Mouse (Mus musculus) MEL-GATA-1-ER (cell line): ENCODE data around the gene Pias3.
"Not testable (repeated sequence)": the region's sequence is repeated elsewhere in the genome, so short reads cannot be mapped to it uniquely, and the experiment has no call there.

ENCODE experiments used
- DNase-seq: peaks from one replicate; pipeline ENCODE4 v3.0.0-alpha.2; 2012; ENCODE audit warnings: low read depth; ENCODE audit errors: extremely low read depth

Gene Pias3

DNA sequence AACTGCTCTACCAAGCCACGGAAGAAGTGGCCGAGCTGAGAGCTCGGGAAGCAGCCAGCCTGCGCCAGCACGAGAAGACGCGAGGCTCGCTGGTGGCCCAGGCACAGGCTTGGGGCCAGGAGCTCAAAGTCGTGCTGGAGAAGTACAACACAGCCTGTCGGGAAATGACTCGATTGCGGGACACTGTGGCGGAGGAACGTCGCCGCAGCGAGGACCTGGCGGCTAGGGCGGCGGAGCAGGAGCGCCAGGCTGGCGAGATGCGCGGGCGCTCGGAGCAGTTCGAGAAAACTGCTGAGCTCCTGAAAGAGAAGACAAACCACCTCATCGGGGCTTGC lies 11.4 kb upstream of the Pias3 start:
- DNase-seq, result no peak

DNA sequence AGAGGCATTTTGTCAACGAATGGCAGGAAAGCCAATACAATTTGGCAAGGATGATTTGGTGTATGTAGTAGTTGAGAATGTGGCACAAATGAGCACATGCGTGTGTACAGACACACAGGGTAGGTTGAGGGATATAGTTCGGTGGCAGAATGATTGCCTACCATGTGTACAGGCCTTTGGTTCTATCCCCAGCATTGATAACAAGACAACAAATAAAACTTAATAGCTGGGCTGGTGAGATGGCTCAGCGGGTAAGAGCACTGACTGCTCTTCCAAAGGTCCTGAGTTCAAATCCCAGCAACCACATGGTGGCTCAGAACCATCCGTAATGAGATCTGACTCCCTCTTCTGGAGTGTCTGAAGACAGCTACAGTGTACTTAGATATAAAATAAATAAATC lies 10.1 kb upstream of the Pias3 start:
- not testable (repeated sequence) for DNase-seq

DNA sequence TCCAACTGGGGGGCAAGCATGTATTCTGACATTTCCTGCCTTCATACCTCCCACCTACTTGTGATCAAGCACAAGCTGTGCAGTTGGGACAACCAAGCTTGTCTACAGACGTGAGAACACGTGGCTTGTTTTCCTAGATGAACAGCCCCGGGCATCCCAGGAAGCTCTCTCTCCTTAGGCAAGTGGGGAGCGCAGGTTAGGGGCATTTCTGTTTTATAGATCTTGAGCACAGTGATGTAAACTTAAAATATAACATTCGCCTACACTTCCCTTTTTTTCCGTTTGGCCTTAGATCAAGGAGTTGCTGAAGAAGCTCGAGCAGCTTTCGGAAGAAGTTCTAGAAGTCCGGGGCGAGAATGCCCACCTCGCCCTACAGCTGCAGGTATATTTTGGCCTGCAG lies 7.3 kb upstream of the Pias3 start:
- peak; percentile 70 for DNase-seq

DNA sequence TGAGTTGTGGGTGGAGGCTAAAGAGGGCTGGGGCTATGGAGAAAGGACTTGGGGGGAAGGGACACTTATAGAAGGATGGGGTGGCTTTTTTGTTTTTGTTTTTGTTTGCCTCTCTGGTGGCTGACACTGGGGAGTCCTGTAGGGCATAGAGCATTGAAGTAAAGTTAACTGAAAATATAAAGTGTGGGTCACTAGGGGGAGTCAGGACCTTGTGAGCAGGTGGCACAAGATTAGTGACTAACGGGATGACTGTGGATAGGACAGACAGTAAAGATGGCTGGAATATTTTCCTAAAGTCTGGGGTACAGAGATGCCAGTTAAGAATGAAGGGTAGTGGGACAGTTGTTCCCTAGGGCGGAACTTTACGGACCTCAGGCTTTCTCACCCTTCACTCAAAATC lies 5.9 kb upstream of the Pias3 start:
- DNase-seq, result no peak

DNA sequence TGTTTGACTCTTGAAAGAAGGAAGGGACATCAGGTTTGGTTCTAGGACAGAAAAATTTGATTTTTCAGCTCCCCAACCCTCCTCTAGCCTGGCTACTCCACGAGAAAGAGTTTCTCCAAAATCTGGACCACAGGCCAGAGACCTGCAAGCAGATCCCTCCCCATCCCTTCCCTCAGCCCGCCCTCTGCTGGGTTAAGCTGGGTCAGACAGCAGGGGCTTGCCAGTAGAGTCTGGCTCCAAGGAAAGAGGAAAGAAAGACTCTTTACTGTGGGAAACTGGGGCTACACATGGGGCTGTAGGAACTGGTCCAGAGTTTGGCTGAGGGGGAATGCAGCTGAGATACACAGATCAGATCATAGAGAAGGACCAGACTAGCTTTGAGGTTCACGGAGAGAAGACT lies 3.7 kb upstream of the Pias3 start:
- no peak for DNase-seq

DNA sequence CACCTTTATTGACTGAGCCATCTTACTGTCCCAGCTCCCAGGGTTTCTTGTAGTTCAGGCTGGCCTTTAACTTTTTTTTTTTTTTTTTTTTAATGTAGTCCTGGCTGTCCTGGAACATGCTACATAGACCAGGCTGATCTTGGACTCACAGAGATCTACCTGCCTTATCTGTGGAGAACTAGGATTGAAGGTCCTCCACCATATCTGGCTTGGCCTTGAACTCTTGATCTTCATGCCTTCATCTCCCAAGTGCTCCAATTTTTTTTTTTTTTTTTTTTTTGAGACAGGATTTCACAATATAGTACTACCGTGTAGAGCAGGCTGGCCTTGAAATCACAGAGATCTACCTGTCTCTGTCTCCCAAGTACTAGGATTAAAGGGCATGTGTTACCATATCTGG lies 2.6 kb upstream of the Pias3 start:
- DNase-seq, result no peak

DNA sequence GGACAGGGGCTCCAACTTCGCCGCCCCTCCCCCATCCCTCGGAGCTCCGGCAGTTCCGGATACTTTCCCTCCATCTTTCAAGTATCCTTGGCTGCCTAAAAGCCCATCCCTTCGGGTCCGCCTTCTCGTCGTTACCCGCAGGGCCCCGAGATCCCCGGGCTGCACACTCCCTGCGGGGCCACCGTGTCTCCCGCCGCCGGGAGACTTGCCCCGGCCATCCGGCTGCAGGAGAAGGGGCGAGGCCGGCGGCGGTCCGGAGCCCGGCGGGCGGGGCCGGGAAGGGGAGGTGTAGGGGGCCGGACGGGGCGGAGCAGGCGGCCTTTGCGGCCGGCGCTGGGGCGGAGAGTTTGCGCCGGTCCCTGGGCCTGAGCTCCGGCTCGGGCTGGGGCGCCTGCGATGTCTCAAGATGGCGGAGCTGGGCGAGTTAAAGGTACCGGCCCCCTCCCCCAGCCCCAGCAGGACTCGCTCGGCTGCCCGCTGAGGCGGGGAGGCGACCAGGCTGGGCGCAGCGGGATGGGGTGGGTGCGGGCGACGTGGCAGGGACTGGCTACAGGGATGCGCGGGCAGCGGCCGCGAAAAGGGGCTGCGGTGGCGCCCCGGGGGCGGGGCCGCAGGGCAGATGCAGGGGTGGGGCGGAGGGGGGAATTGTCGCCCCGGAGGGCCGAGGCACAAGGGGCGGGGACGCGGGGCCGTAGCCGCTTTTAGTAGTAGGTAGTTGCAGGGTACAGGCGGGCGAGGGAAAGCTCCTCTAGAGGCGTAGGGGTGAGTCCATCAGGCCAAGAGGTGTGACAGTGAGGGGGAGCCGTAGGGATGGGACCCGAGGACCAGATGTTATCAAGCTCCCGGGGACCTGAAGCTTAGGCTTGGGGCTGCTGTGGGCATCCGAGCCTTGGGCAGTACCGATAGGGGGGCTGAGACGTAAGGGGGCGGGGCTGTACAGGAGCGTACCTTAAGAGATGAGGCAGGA lies 865 bp downstream of the Pias3 start:
- DNase-seq, result peak; percentile 85

DNA sequence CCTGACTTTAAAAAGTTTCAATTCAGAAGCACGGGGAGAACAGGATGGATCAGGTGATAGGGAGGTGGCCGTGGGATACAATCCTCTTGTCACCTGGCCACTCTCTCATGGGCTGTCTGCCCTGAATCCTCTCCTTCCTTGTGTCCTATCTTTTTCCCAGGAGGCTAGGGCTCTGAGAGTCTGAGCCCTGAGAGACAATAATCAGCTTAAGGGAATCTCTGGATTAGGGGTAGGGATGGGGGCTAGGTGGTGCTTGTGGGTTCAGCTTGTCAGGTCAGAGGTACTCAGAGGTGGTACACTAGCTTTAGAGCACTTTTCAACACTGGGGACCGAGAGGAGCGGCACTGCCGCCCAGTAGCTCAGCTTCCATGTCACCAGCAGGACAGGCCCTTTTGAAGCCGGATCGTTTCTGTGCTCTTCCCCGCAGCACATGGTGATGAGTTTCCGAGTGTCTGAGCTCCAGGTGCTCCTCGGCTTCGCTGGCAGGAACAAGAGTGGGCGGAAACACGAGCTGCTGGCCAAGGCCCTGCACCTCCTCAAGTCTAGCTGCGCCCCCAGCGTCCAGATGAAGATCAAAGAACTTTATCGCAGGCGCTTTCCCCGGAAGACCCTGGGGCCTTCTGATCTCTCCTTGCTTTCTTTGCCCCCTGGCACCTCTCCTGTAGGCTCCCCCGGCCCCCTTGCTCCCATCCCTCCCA lies 3.0 kb downstream of the Pias3 start:
- no peak for DNase-seq

DNA sequence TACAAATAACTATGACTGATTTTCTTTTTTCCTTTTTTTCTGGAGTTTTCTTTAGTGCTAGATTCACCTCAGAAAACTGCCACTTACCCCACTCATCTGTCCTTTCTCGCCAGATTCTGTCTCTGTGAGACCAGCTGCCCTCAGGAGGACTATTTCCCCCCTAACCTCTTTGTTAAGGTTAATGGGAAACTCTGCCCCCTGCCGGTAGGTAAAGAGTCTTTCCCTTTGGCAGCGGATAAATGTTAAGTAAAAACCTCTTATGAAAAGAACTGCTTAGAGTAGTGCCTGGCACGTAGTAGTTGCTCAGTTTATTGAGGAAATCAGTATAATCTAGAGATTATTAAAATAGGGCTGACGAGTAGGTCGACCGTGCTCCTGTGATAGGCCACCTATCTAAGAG lies 4.2 kb downstream of the Pias3 start:
- DNase-seq, result peak; percentile 71

DNA sequence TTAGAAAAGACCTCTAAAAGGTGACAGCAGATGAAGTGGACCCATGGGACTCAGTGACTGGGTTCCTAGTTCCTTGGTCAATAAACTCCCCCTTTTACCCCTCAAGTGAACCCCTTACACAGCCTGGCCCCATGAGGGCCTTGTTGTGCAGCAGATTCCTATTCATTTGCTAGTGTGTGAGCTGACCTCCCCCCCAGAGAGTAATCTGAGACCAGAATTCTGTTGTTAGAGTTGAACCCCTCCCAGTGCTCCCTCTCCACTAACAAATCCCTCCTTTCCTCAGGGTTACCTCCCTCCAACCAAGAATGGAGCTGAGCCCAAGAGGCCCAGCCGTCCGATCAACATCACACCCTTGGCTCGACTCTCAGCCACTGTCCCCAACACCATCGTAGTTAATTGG lies 4.8 kb downstream of the Pias3 start:
- no peak for DNase-seq

DNA sequence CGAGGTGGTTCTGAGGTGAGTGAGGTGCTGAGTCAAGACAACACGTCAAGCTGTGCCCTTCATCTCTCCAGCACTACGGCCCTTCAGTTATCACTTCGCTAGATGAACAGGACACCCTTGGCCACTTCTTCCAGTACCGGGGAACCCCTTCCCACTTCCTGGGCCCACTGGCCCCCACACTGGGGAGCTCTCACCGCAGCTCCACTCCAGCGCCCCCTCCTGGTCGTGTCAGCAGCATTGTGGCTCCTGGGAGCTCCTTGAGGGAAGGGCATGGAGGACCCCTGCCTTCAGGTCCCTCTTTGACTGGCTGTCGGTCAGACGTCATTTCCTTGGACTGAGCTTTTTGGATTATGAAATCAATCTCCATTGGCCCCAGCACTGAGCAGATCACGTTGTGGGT lies 8.6 kb downstream of the Pias3 start:
- no peak for DNase-seq

DNA sequence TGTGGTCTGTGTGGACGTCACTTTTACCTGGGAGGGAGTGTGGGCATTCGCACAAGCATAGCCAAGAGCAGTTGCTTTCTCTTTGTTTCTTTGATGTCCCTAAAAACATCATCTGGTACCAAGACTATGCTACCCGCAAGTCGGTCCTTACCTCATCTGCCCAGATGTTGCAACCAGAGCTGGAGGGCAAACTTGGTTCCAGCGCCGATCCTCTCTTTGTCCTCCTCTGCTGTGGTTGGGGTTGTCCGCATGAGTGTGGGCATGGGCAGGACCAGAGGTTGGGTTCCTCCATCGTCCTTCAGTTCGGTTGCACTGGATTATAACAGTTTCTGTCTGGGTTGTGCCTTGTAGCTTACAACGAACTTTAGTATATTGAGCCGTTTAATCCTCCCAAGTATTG lies 10.0 kb downstream of the Pias3 start:
- no peak for DNase-seq

DNA sequence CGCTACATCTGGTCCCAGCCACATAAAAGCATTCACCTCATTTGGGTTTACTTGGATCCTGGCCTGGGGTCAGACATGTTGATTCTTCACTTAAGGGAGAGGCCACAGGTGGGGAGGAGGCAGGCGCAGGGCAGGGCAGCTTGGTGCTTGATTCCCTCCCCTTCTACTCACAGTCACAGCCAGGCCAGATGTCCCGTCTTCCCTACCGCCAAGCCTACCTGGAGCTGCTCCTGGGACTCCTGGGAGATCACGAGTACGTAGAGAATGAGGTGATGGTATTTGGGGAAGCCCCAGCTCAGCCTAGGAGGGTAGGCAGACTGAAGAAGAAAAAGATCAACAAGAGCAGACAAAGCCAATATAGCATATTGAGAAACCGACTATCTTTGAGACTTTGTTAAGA lies 10.8 kb downstream of the Pias3 start:
- no peak for DNase-seq

DNA sequence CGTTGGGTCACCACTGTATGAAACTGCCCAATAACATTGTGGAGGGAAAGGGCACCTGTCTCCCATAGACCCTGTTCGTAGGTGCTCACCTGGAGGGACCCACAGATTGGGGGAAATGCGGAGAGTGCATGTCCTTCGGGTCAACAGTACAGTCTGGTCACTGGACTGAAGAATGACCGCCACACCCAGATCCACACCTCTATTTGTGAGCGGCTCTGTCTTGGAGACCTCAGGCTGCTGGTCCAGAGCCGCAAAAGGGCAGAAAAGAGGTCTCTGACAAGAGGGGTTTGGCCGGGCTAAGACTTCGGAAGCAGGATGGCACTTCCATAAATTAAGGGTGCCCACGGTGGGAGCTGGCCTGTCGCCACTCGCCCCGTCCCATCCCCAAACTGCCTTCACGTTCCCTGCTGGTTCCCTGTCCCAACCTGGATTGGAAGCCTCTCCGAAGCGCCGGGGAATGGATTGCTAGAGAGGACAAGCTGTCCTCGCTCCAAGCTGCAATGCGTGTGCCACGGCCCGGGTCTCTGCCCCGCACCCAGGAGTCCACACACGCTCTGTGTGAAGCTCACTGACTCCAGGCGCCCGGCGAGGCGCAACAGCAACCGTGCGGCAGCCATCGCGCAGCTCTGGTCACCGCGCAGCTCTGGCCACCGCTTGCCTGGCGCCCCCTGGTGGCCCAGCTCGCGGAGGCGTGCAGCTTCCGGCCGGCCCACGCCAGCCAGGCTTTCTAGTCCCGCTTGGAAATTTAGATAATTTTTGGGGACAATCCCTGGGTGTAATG lies 11.9 kb downstream of the Pias3 start, which contains the start of gene Nudt17:
Nudt17 (minus strand) TSS at position 660 of the 781 bp plus-strand sequence.
- peak; percentile 53 for DNase-seq

DNA sequence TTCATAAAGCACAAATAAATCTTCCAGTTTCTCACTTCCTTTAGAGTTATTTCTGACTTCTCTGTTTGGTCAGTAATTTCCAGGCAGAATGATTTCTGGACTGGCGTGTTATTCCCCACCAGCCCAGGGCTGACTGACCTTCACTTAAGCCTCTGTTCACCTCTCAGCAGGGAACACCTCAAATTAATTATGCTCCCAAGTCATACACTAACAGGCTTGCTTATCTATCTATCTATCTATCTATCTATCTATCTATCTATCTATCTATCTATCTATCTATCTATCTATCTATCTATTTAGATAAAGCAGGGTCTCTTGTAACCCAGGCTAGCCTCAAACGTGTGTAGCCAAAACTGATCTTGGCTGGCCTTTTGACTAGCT lies 12.5 kb downstream of the Pias3 start:
- no peak for DNase-seq

DNA sequence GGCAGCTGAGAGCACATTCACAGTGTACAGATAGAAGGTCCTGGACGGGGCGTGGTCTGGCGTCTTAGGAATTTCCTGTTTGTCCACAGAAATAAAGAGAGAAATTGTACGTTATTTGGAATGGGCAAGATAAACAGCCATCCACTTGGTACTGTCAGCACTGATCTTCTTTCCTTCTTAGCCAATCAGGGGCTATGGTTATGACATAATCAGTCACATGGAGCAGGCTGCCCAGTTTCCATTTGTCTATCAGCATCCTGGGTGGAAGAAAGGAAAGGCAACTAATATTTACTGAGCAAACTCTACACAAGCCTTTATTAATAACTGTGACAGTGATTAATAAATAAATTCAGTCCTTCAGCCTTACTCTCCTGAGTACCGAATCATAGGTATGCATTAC lies 18.1 kb downstream of the Pias3 start:
- DNase-seq, result no peak

DNA sequence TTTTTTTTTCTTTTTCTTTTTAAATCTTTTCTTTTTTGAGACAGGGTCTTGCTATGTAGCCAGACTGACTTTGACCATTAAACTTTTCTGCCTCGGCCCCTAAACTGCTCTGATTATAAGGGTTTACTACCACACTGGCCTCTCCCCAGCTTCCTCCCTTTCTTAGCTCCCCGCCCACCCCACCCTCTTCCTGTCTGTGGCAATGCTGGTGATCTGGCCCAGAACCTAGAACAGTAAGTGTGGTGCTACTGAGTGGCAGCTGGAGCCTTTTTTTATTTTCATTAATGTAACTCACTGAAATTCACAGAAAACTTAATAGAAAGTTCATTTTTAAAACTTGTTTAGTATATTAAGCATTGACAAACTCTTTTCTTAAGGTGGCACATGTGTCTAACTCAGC lies 19.7 kb downstream of the Pias3 start:
- DNase-seq, result no peak

DNA sequence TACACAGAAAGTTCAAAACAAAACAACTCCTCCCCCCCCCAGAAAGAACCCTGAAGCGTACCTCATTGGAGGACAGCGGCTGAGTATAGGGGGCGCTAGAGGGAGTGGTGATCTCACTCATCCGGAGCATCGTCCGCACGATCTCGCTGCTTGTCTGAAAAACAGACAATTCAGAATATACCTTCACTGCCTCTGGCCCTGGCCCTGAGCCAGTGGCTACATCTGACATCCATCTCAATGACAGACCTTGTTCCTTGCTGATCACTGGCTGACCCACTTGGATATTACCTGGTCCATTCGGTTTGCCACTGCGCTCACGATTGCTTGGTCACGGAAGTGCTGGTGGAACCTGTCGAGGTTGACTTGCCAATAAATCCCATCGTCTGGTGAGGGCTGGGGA lies 23.0 kb downstream of the Pias3 start:
- DNase-seq, result no peak

DNA sequence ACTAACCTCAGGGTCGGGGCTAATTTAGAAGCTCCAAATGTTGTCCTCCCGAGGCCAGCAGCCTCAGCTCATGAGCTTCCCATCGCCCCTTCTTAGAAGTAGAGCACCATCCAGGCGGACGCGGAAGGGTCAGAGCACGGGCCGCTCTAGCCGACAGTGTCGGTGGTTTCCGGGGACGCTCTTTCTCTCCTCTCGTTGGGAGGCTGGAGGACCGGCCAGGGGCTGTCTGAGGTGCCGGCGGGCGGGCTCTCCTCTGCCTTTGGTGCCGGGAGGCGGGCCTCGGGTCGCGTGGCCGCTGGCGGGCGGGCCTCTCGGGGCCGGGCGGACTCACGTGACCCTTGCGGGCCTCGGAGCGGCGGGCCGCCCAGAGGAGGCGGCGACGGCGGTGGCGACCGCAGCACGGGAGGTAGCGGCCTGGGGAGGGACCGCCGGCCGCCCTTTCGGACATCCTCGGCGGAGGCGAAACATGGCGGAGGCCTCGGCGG lies 31.2 kb downstream of the Pias3 start, which contains the start of the genes Polr3c and Rnf115:
Polr3c (minus strand) TSS at position 286 of the 485 bp plus-strand sequence.
Rnf115 (plus strand) TSS at position 322 of the 485 bp plus-strand sequence.
- DNase-seq, result peak; percentile 98

DNA sequence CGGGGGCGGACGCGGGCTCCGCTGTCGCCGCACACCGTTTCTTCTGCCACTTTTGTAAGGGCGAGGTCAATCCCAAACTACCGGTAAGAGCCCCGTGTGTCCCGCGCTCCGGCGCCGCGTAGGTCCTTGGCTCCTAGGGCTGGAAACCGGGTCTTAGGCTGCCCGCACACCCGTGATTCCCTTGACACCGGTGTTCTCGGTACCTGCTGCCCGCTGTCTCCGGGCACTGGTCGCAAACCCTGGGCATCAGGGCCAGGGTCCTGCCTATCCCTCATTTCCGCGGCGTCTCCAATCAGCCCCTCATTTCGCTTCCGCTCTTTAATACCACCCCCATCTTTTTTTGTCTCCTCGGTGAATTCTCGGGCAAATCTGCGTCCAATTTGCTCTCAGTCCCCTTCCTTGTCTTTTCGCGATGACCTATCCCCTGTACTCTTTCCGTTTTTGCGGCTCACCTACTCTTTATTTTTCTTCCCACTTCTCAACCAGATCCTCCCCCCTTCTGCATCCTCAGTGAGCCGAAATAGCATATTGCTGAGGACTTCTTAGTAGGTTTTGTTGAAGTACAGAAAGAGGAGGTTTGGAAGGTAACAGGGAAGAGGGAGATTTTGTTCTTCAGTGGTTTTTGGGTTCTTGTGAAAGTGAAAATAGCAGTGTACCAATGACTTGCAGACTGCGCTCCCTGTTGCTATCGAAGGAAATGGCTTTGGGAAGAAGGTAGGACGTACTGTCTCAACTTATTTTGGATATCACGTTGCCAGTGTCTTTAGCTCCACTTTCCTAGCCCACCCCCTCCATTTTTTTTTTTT lies 31.8 kb downstream of the Pias3 start:
- DNase-seq, result peak; percentile 77
